Mouse (Mus musculus) common myeloid progenitor, adult 5-6 weeks (primary cell): ENCODE results near the gene Rimkla. TPM values are rescaled to one million over a fixed set of nuclear protein-coding genes. Genes with fewer than 3 reads are reported as not detected.
A peak's percentile ranks its signal among the peaks of the same experiment; 100 is the strongest.

Source experiments
- ATAC-seq: replicated peaks from 2 replicates; pipeline ENCODE4 v1.8.0; 2016; ENCODE audit warnings: low read depth, mild to moderate bottlenecking, moderate TSS enrichment, inconsistent platforms; ENCODE audit not compliant: poor library complexity, severe bottlenecking
- total RNA-seq: library from RNA; stranded (forward); fragments of 200-1000, 187-1606 nt; gene quantifications from 2 replicates; pipeline ENCODE4 v1.2.3, GENCODE M21; 2017

Rimkla gene
- total RNA-seq, 1 experiment from 2014 or later = not detected

DNA sequence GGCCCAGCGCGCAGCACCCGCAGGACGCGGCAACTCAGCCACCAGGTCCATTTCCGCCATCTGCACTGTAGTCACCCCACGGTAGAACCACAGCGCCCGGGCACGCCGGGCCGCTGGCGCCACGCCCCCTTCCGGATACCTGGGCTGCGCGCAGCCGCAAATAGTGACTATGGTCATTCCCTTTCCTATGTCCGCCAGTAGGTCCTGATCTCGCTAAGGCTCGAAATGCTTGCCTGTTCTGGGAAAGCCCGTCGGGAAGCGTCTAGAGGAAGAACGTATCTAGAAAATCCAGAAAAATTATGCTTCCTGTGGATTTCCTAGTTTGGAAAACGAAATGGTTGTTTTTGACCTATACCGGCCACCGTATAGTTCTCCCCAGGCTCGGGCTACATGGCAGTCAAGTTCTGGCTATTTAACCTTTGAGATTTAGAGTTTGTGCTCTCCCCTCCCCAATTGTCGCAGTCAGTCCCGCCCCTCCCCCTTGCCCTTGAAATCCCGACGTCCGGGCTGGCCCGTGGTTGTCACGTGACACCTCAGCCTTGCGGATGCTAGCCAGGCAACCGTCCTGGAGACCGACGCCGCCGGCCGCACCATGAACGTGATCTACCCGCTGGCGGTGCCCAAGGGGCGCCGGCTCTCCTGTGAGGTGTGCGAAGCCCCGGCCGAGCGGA, 70.0 kb downstream of the Rimkla start, which contains the start of the genes Ppcs and Zmynd12:
Gene Ppcs (minus strand): TSS at position 127 of the 671 bp plus-strand sequence.
Gene Zmynd12 (plus strand): TSS at position 521 of the 671 bp plus-strand sequence.
- ATAC-seq = peak; percentile 85

DNA sequence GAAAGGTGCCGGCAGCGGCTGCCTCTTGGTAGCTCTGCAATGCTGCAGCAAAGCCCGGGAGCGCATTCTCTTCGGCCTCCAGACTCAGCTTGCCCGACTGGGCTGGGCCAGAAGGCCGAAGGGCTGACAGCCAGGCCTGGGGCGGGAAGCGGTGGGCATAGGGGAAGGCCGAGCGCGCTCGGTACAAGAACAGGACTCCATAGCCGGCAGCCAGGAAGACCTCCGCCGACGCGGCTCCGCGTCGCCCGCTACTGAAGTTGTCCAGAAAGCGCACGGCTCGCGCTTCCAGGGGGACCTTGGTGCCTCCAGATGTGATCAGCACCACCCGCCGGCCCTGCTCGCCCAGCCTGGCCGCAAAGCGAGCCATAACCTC, 70.5 kb downstream of the Rimkla start:
- ATAC-seq = no peak

DNA sequence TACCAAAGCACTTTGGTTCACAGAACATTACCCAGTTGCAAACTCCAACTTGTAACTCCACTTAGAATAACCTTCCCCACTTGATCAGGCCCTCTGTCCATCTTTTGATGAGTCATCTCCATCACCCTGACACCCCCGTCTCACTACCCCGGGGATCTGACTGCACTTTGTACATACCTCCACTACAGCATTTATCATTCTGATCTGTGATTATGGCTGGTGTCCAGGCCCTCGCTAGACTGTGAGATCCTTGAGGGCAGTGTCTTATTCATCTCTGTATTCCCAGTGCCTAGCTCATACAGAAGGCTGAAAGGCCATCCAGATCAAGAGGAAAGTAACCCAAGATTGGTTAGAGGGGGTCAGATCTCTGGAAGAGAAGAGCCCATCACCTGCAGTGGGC, 71.2 kb downstream of the Rimkla start:
- ATAC-seq = no peak

DNA sequence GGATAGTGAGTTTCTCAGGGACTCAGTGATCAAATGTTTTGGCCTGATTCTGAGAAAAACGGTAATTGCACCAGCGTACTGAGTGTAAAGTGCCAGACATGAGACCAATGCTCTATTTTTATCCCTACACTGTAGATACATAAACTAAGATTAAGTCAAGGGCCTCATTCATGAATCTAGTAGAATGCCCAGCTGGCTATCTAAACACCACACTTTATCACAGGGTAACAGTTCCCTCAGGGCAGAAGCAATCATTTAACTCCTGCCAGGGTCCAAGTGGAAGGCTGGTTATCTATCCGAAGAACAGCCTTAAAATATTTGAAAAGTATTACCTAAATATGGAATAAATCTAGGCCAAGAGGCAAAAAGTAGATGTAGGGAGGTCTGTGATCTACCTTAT, 74.5 kb downstream of the Rimkla start:
- ATAC-seq = no peak

DNA sequence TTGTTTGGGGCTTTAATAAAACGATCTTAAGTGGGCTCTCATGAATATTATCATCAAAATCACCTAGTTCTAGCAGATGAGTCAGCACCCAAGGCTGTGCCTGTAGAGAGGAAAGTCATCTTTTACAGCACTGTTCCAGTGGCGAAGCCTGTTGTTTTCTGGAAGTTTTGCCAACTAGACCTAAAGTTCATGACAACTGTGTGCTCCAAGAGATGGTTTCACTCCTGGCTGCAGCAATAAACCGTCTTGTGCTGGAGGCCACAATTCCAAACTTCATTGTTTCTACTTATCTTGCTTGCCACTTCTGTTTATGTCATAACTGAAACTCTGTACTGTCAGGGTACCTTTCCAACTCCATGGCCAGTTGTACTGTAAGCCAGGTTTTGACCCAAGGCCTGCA, 75.2 kb downstream of the Rimkla start:
- ATAC-seq = no peak

Other genes starting within 250 kb of the Rimkla start
- not detected in 2 replicates for gene Cldn19, start 237.2 kb downstream of the Rimkla start, total RNA-seq
- 1,378 and 1,487 TPM in 2 replicates for gene Ybx1, start 198.0 kb downstream of the Rimkla start, total RNA-seq
- 118 and 146 TPM in 2 replicates for gene Ppih, start 172.1 kb downstream of the Rimkla start, total RNA-seq
- gene Ccdc30, start 77.1 kb downstream of the Rimkla start, total RNA-seq = not detected in 2 replicates
- 13.7 and 16.0 TPM in 2 replicates for gene Ppcs, start 70.2 kb downstream of the Rimkla start, total RNA-seq
- gene Zmynd12, start 69.8 kb downstream of the Rimkla start, total RNA-seq = not detected in 2 replicates
- gene Foxj3, start 44.4 kb upstream of the Rimkla start, total RNA-seq = 24.4 and 27.5 TPM in 2 replicates
- 0.63 and 5.5 TPM in 2 replicates for gene Frg2f1, start 46.9 kb upstream of the Rimkla start, total RNA-seq
- gene Guca2a, start 145.1 kb upstream of the Rimkla start, total RNA-seq = not detected in 2 replicates
- not detected in 2 replicates for gene Guca2b, start 166.3 kb upstream of the Rimkla start, total RNA-seq
- 6.3 and 6.5 TPM in 2 replicates for gene Hivep3, start 241.2 kb upstream of the Rimkla start, total RNA-seq